Mouse (Mus musculus) left cerebral cortex, postnatal 10 days (tissue): Measurements from ENCODE around the gene Nudt17. TPM values are rescaled to one million over a fixed set of nuclear protein-coding genes. Genes with fewer than 3 reads are reported as not detected.
"Not testable (repeated sequence)": the region's sequence is repeated elsewhere in the genome, so short reads cannot be mapped to it uniquely, and the experiment has no call there.

Experiments used
- DNase-seq, 2 experiments: peaks; one replicate each; pipeline ENCODE4 v3.0.0; 2021 to 2022; ENCODE audit warnings: low spot score in 2 of 2, mixed read lengths in 1 of 2; ENCODE audit errors: extremely low spot score in 1 of 2
- intact Hi-C: fragments of 180-260 bp; cut with DNase I; formaldehyde crosslinking; loops from one replicate; pipeline ENCODE4 v1.15.1; 2025
- total RNA-seq, 2 experiments: library from RNA; stranded (reverse); gene quantifications; 2 replicates each; pipeline ENCODE4 v1.2.3; 2021

Gene Nudt17
- total RNA-seq, 2 experiments from 2014 or later, result 4.7 to 5.8 TPM

DNA sequence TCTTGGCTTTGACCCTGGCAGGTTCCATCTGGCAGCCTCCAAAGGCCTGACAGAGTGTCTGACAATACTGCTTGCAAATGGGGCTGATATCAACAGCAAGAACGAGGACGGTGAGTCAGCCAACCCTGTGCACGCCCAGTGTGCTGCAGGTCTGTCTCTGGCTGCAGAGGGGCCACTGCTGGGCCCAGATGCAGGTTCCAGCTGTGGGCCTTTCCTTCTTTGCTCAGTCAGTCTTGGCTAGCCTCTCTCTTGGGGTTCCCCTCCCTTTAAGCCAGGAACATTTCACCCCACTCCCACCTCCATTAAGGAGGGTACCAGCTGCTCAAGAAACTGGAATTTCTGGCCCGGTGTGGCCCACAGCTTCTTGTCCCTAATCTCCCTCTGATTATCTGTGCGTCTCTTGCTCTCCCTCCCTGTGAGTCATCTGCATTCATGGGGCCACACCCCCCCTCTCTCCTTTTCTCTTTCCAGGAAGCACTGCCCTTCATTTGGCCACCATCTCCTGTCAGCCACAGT, 29.1 kb downstream of the Nudt17 start:
- intact Hi-C loops, result no loop called here
- DNase-seq, result no peak

DNA sequence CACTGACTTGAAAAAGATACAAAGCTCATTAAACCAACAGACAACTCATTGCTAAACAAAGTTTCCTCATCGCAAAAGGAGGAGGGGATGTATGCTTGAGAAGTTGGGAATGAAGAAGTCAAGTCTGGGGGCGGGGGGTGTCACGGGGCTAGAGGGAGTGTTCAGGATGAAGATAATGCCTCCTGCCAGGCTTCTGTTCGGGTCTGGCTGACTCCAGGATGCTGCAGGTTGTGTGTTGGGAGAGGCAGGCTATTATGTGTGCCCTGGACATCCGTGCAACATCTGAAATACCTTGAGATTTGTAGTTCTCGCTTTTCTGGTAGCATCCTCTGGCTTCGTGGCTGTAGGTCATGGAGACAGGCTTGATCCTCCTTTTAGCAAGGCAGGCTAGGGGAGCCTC, 29.9 kb downstream of the Nudt17 start:
- intact Hi-C loops, result no loop called here
- no peak for DNase-seq

DNA sequence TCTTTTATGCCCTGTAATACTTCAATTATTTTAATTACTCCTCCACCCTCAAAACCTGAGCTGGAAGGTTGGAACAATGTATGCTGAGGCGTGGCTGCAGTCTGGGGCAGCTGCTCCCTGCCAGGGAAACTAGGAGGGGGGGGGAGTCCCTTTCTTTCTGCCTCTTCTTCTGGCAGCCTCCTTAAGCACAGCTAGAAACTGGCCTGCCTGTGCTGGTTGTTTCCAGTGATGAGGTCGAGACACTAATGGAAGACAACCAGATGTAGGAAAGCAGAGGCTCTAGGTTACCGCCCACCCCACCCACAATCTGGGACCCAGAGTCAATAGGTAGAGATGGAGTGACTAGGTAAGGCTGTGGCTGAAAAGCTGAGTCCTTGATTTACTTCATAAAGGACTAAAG, 32.7 kb downstream of the Nudt17 start:
- no peak for DNase-seq
- intact Hi-C loops, result no loop called here

DNA sequence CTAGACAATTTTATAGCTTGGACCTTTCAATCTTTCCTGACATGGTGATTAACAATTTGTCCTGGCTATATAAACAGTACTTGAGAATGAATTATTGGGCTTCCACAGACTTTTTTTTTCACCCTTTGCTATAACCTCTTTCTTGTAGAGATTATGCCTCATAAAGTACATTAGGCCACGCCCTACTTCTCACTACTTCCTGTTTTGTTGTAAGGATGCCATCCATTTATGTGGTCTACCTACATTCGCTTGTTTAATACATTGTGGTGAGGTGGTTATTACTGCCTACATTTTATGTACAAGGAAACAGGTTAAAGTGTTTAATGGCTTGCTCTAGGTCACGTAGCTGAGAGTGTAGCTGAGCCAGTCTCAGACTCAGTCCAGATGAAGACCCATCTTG, 33.2 kb downstream of the Nudt17 start:
- intact Hi-C loops, result no loop called here
- no peak for DNase-seq

DNA sequence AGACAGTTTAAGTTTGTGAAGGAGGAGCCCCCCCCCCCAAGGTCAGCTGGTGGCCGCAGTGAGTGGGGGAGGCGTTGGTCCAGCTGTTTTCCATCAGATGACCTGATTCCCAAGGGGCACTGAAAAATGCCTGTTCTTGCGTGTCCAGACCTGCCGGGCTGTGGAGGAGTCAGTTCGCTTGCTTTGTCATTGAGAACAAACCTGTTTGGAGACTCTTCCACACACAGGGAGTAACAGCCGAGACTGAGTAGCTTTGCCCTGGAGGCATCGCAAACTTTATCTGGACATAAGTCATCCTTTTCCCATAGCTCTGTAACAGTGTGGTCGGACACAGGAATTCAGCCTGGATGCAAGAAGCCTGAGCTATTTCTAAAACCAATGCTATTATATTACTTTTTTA, 33.9 kb downstream of the Nudt17 start:
- no peak for DNase-seq
- intact Hi-C loops, result loop anchor here (5.0 kb wide), 1 partner anchor 33 kb away; the partner anchor contains the start of gene Nudt17

DNA sequence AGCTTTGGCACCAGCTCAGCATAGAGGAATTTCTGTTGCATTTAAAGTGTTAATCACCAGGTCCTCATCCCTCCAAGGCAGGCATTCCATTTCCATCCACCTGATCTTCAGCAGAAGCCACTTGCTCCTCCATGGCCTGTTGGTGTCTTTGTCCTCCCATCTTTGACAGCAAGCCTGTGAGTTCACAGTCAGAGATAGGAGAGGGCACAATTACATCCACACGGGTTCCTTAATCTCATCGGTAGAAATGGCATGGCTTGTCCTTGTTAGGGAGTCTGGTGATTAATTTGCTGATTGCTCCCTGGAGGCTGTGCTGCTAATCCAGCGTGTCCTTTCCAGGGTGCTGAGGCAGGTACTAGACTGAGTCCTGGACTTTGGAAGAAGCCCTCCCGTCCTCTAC, 34.8 kb downstream of the Nudt17 start:
- intact Hi-C loops, result loop anchor here (5.0 kb wide), 1 partner anchor 34 kb away; the partner anchor contains the start of gene Nudt17
- no peak for DNase-seq

DNA sequence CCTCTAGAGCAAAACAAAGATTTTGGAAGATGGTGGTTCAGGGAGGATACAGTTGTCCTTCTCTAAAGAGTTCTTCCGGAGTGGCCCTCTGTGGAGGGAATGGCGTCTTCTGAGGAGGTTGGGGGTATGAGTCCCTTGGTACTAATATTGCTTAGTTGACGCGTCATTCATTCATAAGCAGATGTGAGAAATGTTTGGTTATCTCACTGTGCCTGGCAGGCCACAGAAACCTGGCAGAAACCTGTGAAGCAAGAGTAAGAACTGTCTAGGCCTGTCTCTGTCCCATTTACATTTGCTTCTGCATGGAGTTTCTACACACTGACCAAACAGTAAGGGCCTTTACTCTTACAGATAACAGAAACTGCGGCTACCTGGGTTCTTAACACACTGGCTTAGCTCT, 36.8 kb downstream of the Nudt17 start:
- intact Hi-C loops, result loop anchor here (5.0 kb wide), 1 partner anchor 36 kb away; the partner anchor contains the start of gene Nudt17
- DNase-seq, result no peak

DNA sequence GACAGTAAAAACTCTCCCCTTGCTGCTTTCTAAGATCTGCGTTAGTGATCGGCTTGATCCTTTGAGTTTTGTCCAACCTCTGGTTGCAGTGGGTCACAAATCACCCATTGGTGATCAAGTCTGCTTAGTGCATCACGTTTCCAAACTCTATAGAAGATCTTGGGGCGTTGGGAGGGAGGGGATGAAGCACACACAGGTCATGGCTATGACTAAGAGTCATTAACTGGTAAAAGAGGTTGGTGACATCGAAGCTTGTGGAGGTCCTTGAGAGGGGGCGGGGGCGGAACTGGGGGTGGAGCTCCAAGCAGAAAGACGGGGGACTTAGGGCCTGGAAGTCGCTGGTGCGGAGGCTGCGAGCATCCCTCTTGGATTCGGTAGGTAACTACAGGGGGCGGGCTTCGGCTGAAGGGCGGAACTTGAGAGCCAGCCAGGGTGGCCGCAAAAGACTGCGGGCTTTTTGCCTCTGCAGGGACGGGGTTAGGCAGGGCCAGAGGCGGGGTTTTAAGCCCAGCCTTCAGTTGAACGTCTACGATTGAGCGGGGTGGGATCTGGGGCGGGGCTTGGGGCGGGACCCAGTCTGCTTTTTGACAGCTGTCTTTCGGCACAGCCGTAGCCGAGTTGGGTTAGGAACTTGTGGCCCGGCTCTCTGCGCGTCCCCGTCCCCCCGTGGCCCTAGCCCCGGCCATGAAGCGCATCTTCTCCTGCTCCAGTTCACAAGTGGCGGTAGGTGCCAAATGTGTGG, 38.5 kb downstream of the Nudt17 start, which contains the start of gene Ankrd35:
Ankrd35 (plus strand) TSS at position 405 of the 742 bp plus-strand sequence.
- DNase-seq, result peak; percentile 45 to 89
- intact Hi-C loops, result loop anchor here (5.0 kb wide), 1 partner anchor 37 kb away; the partner anchor contains the start of gene Nudt17

DNA sequence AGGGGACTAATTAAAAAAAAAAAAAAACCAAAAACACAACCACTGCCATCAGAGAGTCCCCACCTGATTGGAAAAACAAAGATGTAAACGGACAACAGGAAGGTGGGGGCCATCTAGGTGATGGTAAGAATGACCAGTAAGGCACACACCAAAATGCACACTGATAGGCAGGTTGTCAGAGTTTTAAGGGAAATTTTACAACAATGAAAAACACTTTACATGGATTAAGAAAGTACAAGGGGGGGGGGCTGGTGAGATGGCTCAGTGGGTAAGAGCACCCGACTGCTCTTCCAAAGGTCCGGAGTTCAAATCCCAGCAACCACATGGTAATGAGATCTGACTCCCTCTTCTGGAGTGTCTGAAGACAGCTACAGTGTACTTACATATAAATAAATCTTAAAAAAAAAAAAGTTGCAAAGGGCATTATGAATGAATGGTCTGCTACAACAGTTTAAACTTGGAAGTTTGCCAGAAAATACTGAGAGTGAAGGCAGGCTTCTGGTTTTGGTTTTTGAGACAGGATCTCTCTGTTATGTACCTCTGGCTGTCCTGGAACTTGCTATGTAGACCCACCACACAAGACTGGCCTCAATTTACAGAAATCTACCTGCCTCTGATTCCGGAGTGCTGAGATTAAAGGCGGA, 39.8 kb downstream of the Nudt17 start:
- DNase-seq, result no peak
- intact Hi-C loops, result no loop called here

DNA sequence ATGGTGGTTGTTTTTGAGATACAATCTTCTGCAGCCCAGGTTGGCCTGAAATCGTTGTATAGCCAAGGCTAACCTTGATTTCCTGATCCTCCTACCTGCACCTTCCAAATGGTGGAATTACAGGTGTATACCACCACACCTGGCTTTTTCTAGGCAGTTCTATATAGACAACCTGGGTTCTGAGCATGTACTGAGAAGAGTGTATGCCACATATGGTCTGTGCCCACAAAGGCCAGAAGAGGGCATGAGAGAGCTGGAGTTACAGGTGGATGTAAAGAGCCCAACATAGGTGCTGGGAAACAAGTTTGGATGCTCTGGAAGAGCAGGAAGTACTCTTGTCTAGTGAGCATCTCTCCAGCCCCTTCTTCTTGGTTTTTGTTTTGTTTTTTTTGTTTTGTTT, 41.0 kb downstream of the Nudt17 start:
- DNase-seq, result no peak
- intact Hi-C loops, result no loop called here

DNA sequence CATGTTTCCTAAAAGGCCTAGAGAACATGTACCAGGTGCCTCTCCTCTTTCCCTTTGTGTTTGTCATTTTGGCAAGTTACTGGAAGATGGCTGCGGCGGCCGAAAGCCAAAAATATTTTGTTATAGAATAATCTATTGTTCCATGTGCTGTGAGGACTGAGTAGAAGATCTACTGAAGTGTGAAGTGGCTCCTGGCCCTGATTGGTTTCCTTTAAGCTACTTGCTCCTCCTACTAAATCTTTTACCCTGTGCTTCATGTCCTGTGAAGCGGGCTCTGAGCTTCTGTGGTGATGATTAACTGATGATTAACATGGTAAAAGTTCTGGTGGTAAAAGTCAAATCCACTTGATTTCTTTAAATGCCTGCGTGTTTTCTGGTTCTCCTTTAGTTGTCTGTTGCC, 41.4 kb downstream of the Nudt17 start:
- intact Hi-C loops, result no loop called here
- DNase-seq, result no peak

DNA sequence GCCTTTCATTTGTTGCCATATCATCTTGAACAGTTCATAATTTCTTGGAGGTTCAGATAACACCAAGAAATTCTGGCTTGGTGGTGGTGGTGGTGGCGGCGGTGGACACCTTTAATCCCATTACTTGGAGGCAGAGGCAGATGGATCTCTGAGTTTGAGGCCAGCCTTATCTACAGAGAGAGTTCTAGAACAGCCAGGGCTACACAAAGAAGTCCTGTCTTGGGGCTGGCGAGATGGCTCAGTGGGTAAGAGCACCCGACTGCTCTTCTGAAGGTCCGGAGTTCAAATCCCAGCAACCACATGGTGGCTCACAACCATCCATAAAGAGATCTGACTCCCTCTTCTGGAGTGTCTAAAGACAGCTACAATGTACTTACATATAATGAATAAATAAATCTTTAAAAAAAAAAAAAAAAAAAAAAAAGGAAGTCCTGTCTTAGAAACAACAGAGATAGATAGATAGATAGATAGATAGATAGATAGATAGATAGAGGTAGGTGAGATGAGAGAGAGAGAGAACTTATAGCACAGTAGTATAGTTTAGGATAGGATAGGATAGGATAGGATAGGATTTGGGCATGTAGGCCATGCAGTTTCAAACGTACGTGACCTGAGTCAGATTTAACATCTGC, 42.5 kb downstream of the Nudt17 start:
- intact Hi-C loops, DNase-seq: not testable (repeated sequence)

DNA sequence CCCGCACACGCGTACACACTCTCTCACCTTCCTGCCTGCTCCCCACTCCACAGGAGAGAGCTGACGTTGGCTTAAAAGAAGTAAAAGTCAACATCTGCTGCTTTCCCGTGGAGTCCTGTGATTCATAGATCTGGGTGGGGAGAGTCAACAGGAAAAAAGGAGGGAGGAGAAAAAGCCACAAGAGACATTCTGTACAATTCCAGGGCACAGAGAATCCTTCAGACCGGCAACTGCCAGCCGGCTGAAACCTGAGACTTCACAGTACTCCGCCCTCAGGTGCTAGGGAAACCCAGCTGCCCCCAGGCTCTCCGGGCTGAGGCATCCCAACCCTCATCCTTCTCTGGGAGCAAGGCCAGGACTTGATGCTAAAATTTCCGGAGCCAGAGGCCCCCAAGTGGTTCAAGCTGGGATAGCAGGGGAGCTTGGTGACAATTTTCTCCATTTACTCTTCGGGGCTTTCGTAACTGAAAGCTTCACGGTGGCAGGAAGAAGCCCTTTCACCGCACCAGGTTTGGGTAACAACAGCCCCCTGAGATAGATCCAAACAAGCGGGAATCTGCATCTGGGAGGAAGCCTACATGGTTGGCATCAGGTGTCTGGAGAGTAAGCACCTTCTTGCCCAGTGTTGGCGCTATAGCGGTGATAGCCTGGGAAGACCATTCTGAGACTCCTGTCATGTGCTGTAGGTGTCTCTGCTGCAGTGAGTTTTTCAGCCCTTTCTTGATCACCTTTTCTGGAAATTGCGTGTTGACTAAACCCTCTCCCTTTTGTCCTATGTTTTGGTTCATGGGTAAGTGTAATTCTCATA, 44.7 kb downstream of the Nudt17 start:
- DNase-seq, result peak; percentile 86
- intact Hi-C loops, result no loop called here

DNA sequence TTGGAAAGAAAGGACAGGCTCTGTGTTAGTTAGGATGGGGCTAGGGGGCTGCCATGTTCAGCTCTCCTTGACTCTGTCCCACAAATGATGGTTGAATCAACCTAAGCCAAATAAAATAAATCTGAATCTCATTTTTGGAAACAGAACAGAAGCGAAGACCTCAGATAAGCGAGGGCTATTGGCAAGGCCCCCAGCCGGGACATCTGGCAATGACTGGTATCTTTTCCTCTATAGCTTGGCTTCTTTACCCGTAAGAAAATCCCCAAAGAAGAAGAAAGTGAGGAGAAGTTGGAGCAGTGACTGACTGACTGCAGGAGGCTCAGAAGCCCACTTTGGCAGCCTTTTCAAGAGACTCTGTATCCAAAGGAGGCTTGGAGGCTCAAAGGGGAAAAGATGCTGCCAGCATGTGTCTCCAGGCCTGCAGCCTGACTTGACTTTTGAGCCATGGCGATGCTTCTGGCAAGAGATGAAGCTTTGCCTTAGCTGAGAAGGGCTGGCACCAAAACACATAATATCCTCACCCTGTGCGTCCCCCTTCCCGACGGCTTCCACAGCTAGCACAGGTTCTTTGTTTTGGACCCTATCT, 45.5 kb downstream of the Nudt17 start:
- intact Hi-C loops, result no loop called here
- no peak for DNase-seq

DNA sequence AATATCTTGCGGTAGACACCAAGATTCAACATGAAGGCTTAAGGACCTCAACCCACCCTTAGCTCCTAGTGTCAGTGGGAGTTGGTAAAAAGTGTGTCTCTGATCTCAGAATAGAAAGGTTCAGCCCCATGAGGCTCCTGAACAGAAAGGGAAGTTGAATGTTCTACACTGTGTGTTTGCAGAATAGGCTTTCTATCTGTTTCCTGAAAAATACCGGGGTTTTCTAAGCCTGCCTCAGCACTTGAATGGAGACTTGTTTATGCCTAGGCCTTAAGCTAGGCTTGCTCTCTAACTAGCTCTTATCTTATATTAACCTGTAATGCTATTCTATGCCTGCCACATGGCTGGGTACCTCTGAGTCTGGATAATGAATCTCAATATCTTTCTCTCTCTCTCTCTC, 47.5 kb downstream of the Nudt17 start:
- no peak for DNase-seq
- intact Hi-C loops, result no loop called here
